Comparison of ENCODE assay signal across 8 mouse cellular contexts in the genomic region with DNA sequence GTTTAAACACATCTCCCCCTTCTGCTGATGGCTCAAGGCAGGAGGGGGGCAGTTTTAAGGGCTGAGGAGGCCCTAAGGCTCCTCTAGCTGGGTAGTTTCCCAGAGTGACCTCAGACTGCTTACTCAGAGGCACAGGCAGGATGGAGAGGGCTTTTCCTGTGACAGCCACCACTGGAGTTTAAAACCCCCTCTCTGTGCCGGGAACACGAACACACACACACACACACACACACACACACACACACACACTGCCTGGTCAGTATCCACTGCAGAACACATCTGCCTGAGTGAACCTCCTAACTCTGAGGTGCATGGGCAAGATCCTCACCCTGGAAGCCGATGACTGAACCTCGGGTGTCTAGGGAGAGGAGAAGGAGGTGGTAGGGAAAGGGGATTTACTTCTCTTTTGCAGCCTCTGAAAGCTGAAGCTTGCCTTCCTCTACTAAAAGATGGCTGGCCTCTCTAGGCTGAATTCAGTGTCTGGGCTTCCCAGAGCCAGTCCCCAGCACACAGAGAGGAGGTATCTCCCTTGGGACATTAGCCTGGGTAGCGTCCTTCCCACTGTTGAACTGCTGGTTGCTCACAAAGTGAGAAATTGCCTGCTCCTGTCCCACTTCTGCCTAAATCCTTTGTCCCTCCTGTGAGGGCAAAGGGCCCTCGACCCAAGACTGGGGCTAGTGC.
DNase-seq lines count a peak whose midpoint lies in the region; ATAC-seq and TF ChIP-seq lines count a peak whose summit lies in the region.

No protein-coding gene starts in this region.

- no peaks in the 10 kb centered on the region for H3K36me3 ChIP-seq in liver, embryonic 11.5 days (ENCODE audit: control insufficient read depth, insufficient read depth, low read length)
- no peaks in the 10 kb centered on the region for H3K36me3 ChIP-seq in liver, postnatal 0 days (replicated peaks; ENCODE audit: insufficient read depth, low read length)
- H3K36me3 ChIP-seq in hindbrain, embryonic 14.5 days (replicated peaks; ENCODE audit: control insufficient read depth, insufficient read depth) = no peaks in the 10 kb centered on the region
- H3K36me3 ChIP-seq in neural tube, embryonic 12.5 days = no peaks in the 10 kb centered on the region

- no peaks in the 10 kb centered on the region for H3K9me3 ChIP-seq in liver, embryonic 11.5 days (ENCODE audit: control insufficient read depth, low read length)
- H3K9me3 ChIP-seq in liver, postnatal 0 days (ENCODE audit: low read length) = no peaks in the 10 kb centered on the region
- H3K9me3 ChIP-seq in hindbrain, embryonic 14.5 days (ENCODE audit: control insufficient read depth, low read length) = no peaks in the 10 kb centered on the region
- H3K9me3 ChIP-seq in neural tube, embryonic 12.5 days = 0 out of 2 replicates have a peak, but pooled peaks cover 5% of the 10 kb centered on the region

- WGBS in liver, embryonic 11.5 days = 44% methylated on average over 6 of the region's 6 CpGs
- WGBS in liver, postnatal 0 days (ENCODE audit: insufficient replicate concordance) = 36% methylated on average over 6 of the region's 6 CpGs
- WGBS in hindbrain, embryonic 14.5 days = 31% methylated on average over 6 of the region's 6 CpGs
- WGBS in neural tube, embryonic 12.5 days = 34% methylated on average over 6 of the region's 6 CpGs

- DNase-seq in liver, embryonic 11.5 days (ENCODE audit: low spot score) = no peak
- DNase-seq in liver, postnatal 0 days = no peak
- peak; percentile 42 for DNase-seq in hindbrain, embryonic 14.5 days (ENCODE audit: low spot score)
- no peak for DNase-seq in ovary, adult 18-20 months (ENCODE audit: low spot score)
- DNase-seq in c-Kit-positive CD71-positive TER-119-positive erythroid progenitor cells, embryonic 14.5 days (ENCODE audit: low spot score) = no peak

- 0 out of 2 replicates have a peak, but pooled peaks cover 6% of the 10 kb centered on the region for H3K4me1 ChIP-seq in liver, embryonic 11.5 days (replicated peaks; ENCODE audit: control insufficient read depth, insufficient read depth, low read length)
- 0 out of 2 replicates have a peak, but pooled peaks cover 2% of the 10 kb centered on the region for H3K4me1 ChIP-seq in liver, postnatal 0 days (ENCODE audit: insufficient read depth)
- no peaks in the 10 kb centered on the region for H3K4me1 ChIP-seq in cortical plate, adult 2 months (ENCODE audit: control insufficient read depth, insufficient read depth, low read length)
- H3K4me1 ChIP-seq in hindbrain, embryonic 14.5 days (replicated peaks; ENCODE audit: control insufficient read depth, insufficient read depth, low read length) = peaks cover 12% of the 10 kb centered on the region
- H3K4me1 ChIP-seq in neural tube, embryonic 12.5 days = peaks cover 12% of the 10 kb centered on the region; the same call in 1 of the 2 replicates

- TF ChIP-seq POLR2A in cortical plate, adult 2 months (IDR thresholded peaks at IDR 0.05; ENCODE audit: extremely low read depth, insufficient read depth, low read length) = 0 out of 2 replicates have a peak, but pooled peaks have one; percentile 20

- H3K4me2 ChIP-seq in liver, embryonic 11.5 days = peak overlapping the region; percentile 60
- H3K4me2 ChIP-seq in liver, postnatal 0 days (ENCODE audit: low read depth, low read length) = no peak overlapping the region
- peak overlapping the region; percentile 82 for H3K4me2 ChIP-seq in hindbrain, embryonic 14.5 days (replicated peaks)
- peak overlapping the region; percentile 80 for H3K4me2 ChIP-seq in neural tube, embryonic 12.5 days (replicated peaks)

- no peak overlapping the region for H3K27ac ChIP-seq in liver, embryonic 11.5 days (ENCODE audit: low read depth, low read length)
- H3K27ac ChIP-seq in liver, postnatal 0 days (ENCODE audit: low read depth) = no peak overlapping the region
- peak overlapping the region; percentile 63 for H3K27ac ChIP-seq in cortical plate, adult 2 months (ENCODE audit: insufficient read depth, low read length)
- peak overlapping the region; percentile 78 for H3K27ac ChIP-seq in hindbrain, embryonic 14.5 days
- H3K27ac ChIP-seq in neural tube, embryonic 12.5 days = no peak overlapping the region

- H3K9ac ChIP-seq in liver, embryonic 11.5 days (ENCODE audit: low read depth, low read length) = no peak overlapping the region
- no peak overlapping the region for H3K9ac ChIP-seq in liver, postnatal 0 days (replicated peaks)
- peak overlapping the region; percentile 83 for H3K9ac ChIP-seq in hindbrain, embryonic 14.5 days
- peak overlapping the region; percentile 73 for H3K9ac ChIP-seq in neural tube, embryonic 12.5 days

- peaks cover 31% of the 10 kb centered on the region for H3K27me3 ChIP-seq in liver, embryonic 11.5 days (replicated peaks; ENCODE audit: control insufficient read depth, insufficient read depth, low read length)
- peaks cover 35% of the 10 kb centered on the region for H3K27me3 ChIP-seq in liver, postnatal 0 days (ENCODE audit: insufficient read depth, low read length)
- H3K27me3 ChIP-seq in hindbrain, embryonic 14.5 days (ENCODE audit: control insufficient read depth, insufficient read depth, low read length) = no peaks in the 10 kb centered on the region; the same call in 1 of the 2 replicates
- H3K27me3 ChIP-seq in neural tube, embryonic 12.5 days (replicated peaks) = peaks cover 39% of the 10 kb centered on the region

- ATAC-seq in liver, embryonic 11.5 days (replicated peaks; ENCODE audit: low FRiP score) = no peak
- ATAC-seq in liver, postnatal 0 days = no peak
- peak; percentile 16; the same call in 1 of the 2 replicates for ATAC-seq in hindbrain, embryonic 14.5 days (ENCODE audit: low FRiP score)
- ATAC-seq in neural tube, embryonic 12.5 days (ENCODE audit: low FRiP score, low read depth) = peak; percentile 42
- no peak for ATAC-seq in megakaryocyte, adult 5-6 weeks (ENCODE audit: poor library complexity, severe bottlenecking)

- TF ChIP-seq CTCF in liver, postnatal 0 days (IDR thresholded peaks at IDR 0.05; ENCODE audit: low read depth) = no peak
- no peak for TF ChIP-seq CTCF in cortical plate, adult 2 months (IDR thresholded peaks at IDR 0.05; ENCODE audit: extremely low read depth, insufficient read depth, low read length)

- TF ChIP-seq EP300 in liver, postnatal 0 days (IDR thresholded peaks at IDR 0.05; ENCODE audit: low read depth) = no peak

- H3K4me3 ChIP-seq in liver, embryonic 11.5 days (ENCODE audit: low read depth, low read length) = peak overlapping the region; percentile 41; the same call in 1 of the 2 replicates
- H3K4me3 ChIP-seq in liver, postnatal 0 days (ENCODE audit: low read depth, low read length) = no peak overlapping the region
- H3K4me3 ChIP-seq in cortical plate, adult 2 months (ENCODE audit: insufficient read depth, low read length) = peak overlapping the region; percentile 89
- peak overlapping the region; percentile 54 for H3K4me3 ChIP-seq in hindbrain, embryonic 14.5 days (replicated peaks; ENCODE audit: low read length)
- peak overlapping the region; percentile 46 for H3K4me3 ChIP-seq in neural tube, embryonic 12.5 days

Comparison
In these comparisons a context has a peak if more than half of its experiments do, and no peak if none do; other contexts are left out.
1. ATAC-seq: peak in hindbrain, embryonic 14.5 days (single experiment) and neural tube, embryonic 12.5 days (single experiment); none in liver, embryonic 11.5 days (single experiment), liver, postnatal 0 days (single experiment) and megakaryocyte, adult 5-6 weeks (single experiment).
2. H3K27ac ChIP-seq: peak in cortical plate, adult 2 months (single experiment) and hindbrain, embryonic 14.5 days (single experiment); none in liver, embryonic 11.5 days (single experiment), liver, postnatal 0 days (single experiment) and neural tube, embryonic 12.5 days (single experiment).
3. H3K9ac ChIP-seq: peak in hindbrain, embryonic 14.5 days (single experiment) and neural tube, embryonic 12.5 days (single experiment); none in liver, embryonic 11.5 days (single experiment) and liver, postnatal 0 days (single experiment).